Mouse (Mus musculus): ENCODE measurements around the gene Ptprb. TPM values are rescaled to one million over a fixed set of nuclear protein-coding genes. Genes with fewer than 3 reads are reported as not detected.

Ptprb gene
- polyA plus RNA-seq, 1 experiment = 1.8 TPM

DNA sequence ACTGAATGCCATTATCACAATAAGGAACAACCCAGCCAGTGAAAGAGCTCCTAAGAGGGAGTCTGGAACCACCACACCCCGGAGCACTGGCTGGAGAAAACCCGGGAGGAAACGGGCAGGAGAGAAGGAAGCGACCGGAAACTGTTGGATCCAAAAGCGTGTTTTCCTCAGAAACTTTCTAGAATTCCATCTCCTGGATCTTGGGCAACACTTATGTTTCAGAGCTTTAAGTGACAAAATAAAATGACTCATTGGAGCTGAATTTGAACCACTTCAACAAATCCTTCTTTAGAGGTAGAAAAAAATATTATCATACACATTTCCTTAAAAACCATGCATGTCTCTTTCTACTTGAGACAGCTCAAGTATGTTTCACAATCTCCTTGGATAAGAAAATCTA, 145.7 kb downstream of the Ptprb start:
- no peak overlapping the region for H3K27ac ChIP-seq (ENCODE audit: control insufficient read depth, insufficient read depth, low read length)
- H3K4me3 ChIP-seq (ENCODE audit: control insufficient read depth, insufficient read depth, low read length) = no peak overlapping the region
- no peaks in the 10 kb centered on the region for H3K27me3 ChIP-seq (ENCODE audit: control insufficient read depth, insufficient read depth, low read length)
- TF ChIP-seq POLR2A (IDR thresholded peaks at IDR 0.05; ENCODE audit: control insufficient read depth, extremely low read depth, insufficient read depth, low read length, poor library complexity) (no peak), CTCF (IDR thresholded peaks at IDR 0.05; ENCODE audit: borderline replicate concordance, control insufficient read depth, extremely low read depth, insufficient read depth, low read length, poor library complexity) (no peak)
- no peaks in the 10 kb centered on the region for H3K36me3 ChIP-seq (ENCODE audit: control insufficient read depth, insufficient read depth, low read length)
- 0 out of 2 replicates have a peak, but pooled peaks cover 6% of the 10 kb centered on the region for H3K4me1 ChIP-seq (replicated peaks; ENCODE audit: control insufficient read depth, insufficient read depth, low read length)
- DNase-seq = no peak
- WGBS = 88% methylated on average over 6 of the region's 6 CpGs

DNA sequence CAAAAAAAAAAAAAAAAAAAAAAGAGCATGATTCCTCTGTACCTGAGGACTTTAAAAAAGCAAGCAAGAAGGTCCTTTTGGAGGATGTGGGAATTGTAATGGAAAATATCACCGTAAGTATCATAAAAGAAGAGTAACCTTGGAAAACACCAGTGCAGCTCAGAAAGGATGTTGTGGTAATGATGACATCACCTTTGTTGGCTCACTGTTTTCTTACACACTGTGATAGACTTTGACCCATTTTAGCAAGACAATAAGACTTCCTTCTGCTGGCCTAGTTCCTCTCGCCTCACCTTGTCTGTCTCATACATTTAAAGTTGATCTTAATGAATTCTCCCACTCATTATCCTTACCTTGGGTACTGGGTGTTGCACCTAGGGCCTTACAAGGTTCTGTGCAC, 147.2 kb downstream of the Ptprb start:
- no peak for DNase-seq
- Histone ChIP-seq H3K27me3 (ENCODE audit: control insufficient read depth, insufficient read depth, low read length) (no peaks in the 10 kb centered on the region), H3K4me3 (ENCODE audit: control insufficient read depth, insufficient read depth, low read length) (no peak overlapping the region), H3K36me3 (ENCODE audit: control insufficient read depth, insufficient read depth, low read length) (no peaks in the 10 kb centered on the region), H3K27ac (ENCODE audit: control insufficient read depth, insufficient read depth, low read length) (peak overlapping the region; percentile 94), H3K4me1 (replicated peaks; ENCODE audit: control insufficient read depth, insufficient read depth, low read length) (0 out of 2 replicates have a peak, but pooled peaks cover 6% of the 10 kb centered on the region)
- TF ChIP-seq POLR2A (IDR thresholded peaks at IDR 0.05; ENCODE audit: control insufficient read depth, extremely low read depth, insufficient read depth, low read length, poor library complexity) (no peak), CTCF (IDR thresholded peaks at IDR 0.05; ENCODE audit: borderline replicate concordance, control insufficient read depth, extremely low read depth, insufficient read depth, low read length, poor library complexity) (no peak)
- WGBS = 57% methylated on average over 2 of the region's 2 CpGs

DNA sequence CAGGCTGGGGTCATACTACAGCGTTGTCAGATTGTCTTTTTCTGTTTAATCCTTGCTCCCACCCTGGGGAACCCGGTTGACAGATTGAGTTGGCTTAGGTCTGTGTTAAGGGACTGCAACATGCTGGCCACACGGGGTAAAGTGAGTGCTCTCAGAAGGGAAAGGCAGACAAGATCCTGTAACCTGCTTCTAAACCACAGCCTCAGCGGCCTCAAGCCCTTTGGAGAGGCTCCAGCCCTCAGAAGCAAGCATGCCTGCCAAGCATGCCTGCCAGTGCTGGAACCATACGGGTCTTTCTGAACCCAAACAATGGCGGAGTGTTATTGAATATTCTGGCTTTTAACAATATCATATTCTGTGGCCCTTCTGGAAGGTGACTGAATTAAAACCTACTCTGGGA, 149.6 kb downstream of the Ptprb start:
- no peak for TF ChIP-seq POLR2A (IDR thresholded peaks at IDR 0.05; ENCODE audit: control insufficient read depth, extremely low read depth, insufficient read depth, low read length, poor library complexity)
- no peak for TF ChIP-seq CTCF (IDR thresholded peaks at IDR 0.05; ENCODE audit: borderline replicate concordance, control insufficient read depth, extremely low read depth, insufficient read depth, low read length, poor library complexity)
- WGBS = 81% methylated on average over 6 of the region's 6 CpGs
- Histone ChIP-seq H3K4me3 (ENCODE audit: control insufficient read depth, insufficient read depth, low read length) (no peak overlapping the region), H3K27me3 (ENCODE audit: control insufficient read depth, insufficient read depth, low read length) (no peaks in the 10 kb centered on the region), H3K27ac (ENCODE audit: control insufficient read depth, insufficient read depth, low read length) (no peak overlapping the region), H3K36me3 (ENCODE audit: control insufficient read depth, insufficient read depth, low read length) (no peaks in the 10 kb centered on the region), H3K4me1 (replicated peaks; ENCODE audit: control insufficient read depth, insufficient read depth, low read length) (0 out of 2 replicates have a peak, but pooled peaks cover 6% of the 10 kb centered on the region)
- DNase-seq = no peak

DNA sequence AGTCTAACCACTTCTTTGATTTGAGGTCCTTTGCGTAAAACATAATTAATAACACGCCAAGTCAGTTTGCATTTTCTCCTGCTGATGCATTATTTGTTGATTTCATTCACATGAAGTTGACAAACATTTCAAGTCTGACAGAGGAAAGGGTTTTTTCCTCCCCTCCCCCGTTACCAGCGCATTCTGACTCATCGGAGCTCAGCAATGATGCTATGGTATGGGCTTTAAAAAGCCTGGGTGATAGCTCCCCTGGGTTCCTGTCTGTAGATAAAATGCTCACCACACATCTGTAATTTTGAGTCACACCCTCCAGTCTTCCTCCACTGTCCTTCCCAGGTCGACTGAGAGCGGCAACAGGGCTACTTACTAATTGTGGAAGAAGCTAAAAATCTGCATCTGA, 150.9 kb downstream of the Ptprb start:
- Histone ChIP-seq H3K4me1 (replicated peaks; ENCODE audit: control insufficient read depth, insufficient read depth, low read length) (0 out of 2 replicates have a peak, but pooled peaks cover 6% of the 10 kb centered on the region), H3K36me3 (ENCODE audit: control insufficient read depth, insufficient read depth, low read length) (no peaks in the 10 kb centered on the region), H3K4me3 (ENCODE audit: control insufficient read depth, insufficient read depth, low read length) (no peak overlapping the region), H3K27ac (ENCODE audit: control insufficient read depth, insufficient read depth, low read length) (no peak overlapping the region), H3K27me3 (ENCODE audit: control insufficient read depth, insufficient read depth, low read length) (no peaks in the 10 kb centered on the region)
- no peak for DNase-seq
- 79% methylated on average over 7 of the region's 7 CpGs for WGBS
- TF ChIP-seq POLR2A (IDR thresholded peaks at IDR 0.05; ENCODE audit: control insufficient read depth, extremely low read depth, insufficient read depth, low read length, poor library complexity) (no peak), CTCF (IDR thresholded peaks at IDR 0.05; ENCODE audit: borderline replicate concordance, control insufficient read depth, extremely low read depth, insufficient read depth, low read length, poor library complexity) (no peak)

DNA sequence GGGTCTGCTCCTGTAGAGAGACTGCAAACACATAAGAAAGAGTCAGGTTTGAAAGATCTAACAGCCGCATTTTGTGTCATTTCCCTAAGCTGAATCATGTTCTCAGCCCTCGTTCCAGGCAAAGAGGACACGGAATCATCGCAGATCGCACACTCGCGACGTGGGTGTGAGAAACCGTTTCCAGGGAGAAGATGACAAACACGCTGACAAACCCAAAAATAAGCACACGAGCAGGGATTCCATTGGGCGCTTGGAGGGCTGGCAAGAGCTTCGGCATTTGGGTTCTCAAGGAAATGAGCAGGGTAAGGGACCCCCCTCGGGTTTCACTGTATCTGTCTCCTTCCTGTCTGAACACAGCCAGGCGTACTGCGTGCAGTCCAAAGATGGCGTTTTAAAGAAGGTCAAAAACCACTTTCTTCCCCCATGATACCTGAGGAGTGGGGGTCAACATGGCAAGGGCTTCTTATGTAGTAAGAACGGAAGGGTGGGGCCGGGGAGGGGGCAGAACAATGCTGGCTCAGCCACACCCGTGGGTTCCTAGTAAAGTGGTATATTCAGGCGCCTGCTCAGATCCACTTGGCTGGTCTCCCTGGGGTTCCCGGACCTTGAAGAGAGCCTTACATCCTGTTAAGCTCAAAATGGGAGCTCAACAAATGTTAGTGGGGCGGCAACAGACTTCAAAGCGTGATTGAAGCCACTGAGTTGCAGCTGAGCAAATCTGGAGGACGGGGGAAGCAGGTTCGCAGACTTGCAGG, 152.9 kb downstream of the Ptprb start:
- H3K27ac ChIP-seq (ENCODE audit: control insufficient read depth, insufficient read depth, low read length) = no peak overlapping the region
- 95% methylated on average over 26 of the region's 26 CpGs for WGBS
- H3K36me3 ChIP-seq (ENCODE audit: control insufficient read depth, insufficient read depth, low read length) = no peaks in the 10 kb centered on the region
- no peak for DNase-seq
- no peaks in the 10 kb centered on the region for H3K4me1 ChIP-seq (replicated peaks; ENCODE audit: control insufficient read depth, insufficient read depth, low read length)
- no peaks in the 10 kb centered on the region for H3K27me3 ChIP-seq (ENCODE audit: control insufficient read depth, insufficient read depth, low read length)
- TF ChIP-seq CTCF (IDR thresholded peaks at IDR 0.05; ENCODE audit: borderline replicate concordance, control insufficient read depth, extremely low read depth, insufficient read depth, low read length, poor library complexity) = no peak
- H3K4me3 ChIP-seq (ENCODE audit: control insufficient read depth, insufficient read depth, low read length) = no peak overlapping the region

DNA sequence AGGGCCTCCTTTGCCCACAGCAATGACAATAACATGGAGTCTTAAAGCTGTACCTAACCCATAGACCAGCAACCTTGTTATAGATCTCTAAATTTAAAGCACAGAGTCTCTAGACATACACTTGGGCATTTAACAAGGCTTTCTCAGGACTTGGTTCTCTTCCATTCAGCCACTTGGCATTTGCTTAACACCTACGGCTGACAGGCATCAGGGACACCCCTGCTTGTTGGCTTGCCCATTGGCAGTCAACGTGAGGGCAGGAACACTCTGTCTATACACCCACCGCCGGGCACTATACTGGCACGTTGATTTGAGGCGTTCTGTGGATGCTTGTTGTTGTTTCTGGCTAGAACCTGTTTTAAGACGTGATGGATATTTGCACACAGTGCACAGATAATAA, 157.1 kb downstream of the Ptprb start:
- no peak for TF ChIP-seq POLR2A (IDR thresholded peaks at IDR 0.05; ENCODE audit: control insufficient read depth, extremely low read depth, insufficient read depth, low read length, poor library complexity)
- TF ChIP-seq CTCF (IDR thresholded peaks at IDR 0.05; ENCODE audit: borderline replicate concordance, control insufficient read depth, extremely low read depth, insufficient read depth, low read length, poor library complexity) = no peak
- DNase-seq = no peak
- WGBS = 95% methylated on average over 7 of the region's 7 CpGs
- H3K36me3 ChIP-seq (ENCODE audit: control insufficient read depth, insufficient read depth, low read length) = no peaks in the 10 kb centered on the region
- H3K27ac ChIP-seq (ENCODE audit: control insufficient read depth, insufficient read depth, low read length) = no peak overlapping the region
- H3K4me1 ChIP-seq (replicated peaks; ENCODE audit: control insufficient read depth, insufficient read depth, low read length) = no peaks in the 10 kb centered on the region
- no peak overlapping the region for H3K4me3 ChIP-seq (ENCODE audit: control insufficient read depth, insufficient read depth, low read length)
- no peaks in the 10 kb centered on the region for H3K27me3 ChIP-seq (ENCODE audit: control insufficient read depth, insufficient read depth, low read length)

DNA sequence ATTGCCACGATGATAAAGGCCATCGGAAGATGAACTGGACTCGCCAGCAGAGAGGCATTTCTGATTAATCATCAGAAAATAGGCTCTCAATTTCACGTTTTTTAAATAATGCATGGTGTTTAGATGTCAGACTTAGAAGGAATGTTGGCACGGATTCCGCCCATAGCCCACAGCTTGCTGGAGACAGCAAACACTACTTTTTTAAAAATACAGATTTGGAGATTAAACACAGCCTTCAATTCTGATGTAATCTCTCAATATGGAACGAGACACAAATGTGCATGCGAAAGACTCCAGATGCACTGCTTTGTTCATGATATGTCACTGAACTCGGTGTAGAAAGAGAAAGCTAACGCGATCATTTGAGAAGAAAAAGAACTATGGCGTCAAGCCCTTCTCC, 160.1 kb downstream of the Ptprb start:
- Histone ChIP-seq H3K27me3 (ENCODE audit: control insufficient read depth, insufficient read depth, low read length) (no peaks in the 10 kb centered on the region), H3K36me3 (ENCODE audit: control insufficient read depth, insufficient read depth, low read length) (no peaks in the 10 kb centered on the region), H3K27ac (ENCODE audit: control insufficient read depth, insufficient read depth, low read length) (no peak overlapping the region), H3K4me3 (ENCODE audit: control insufficient read depth, insufficient read depth, low read length) (no peak overlapping the region), H3K4me1 (replicated peaks; ENCODE audit: control insufficient read depth, insufficient read depth, low read length) (no peaks in the 10 kb centered on the region)
- 92% methylated on average over 12 of the region's 12 CpGs for WGBS
- TF ChIP-seq POLR2A (IDR thresholded peaks at IDR 0.05; ENCODE audit: control insufficient read depth, extremely low read depth, insufficient read depth, low read length, poor library complexity) (no peak), CTCF (IDR thresholded peaks at IDR 0.05; ENCODE audit: borderline replicate concordance, control insufficient read depth, extremely low read depth, insufficient read depth, low read length, poor library complexity) (no peak)
- no peak for DNase-seq

All from thymus, adult 2 months (tissue).